Mouse (Mus musculus) heart, adult 2 months (tissue): Measurements from ENCODE around the gene Zfhx3. TPM values are rescaled to one million over a fixed set of nuclear protein-coding genes. Genes with fewer than 3 reads are reported as not detected.

Source experiments
- DNase-seq, 2 experiments: peaks; one replicate each; pipeline ENCODE4 v3.0.0; 2021
- H3K27ac ChIP-seq: fragments of 200-600 bp; 2 replicates; pipeline ENCODE4 v1.8.1; 2022
- H3K27me3 ChIP-seq: fragments of 200-500 bp; 2 replicates; pipeline ENCODE4 v1.6.1; 2012; ENCODE audit warnings: mild to moderate bottlenecking, low read length, inconsistent platforms, mixed read lengths; ENCODE audit not compliant: control insufficient read depth, insufficient read depth
- H3K36me3 ChIP-seq: fragments of 200-500 bp; 2 replicates; pipeline ENCODE4 v1.6.1; 2012; ENCODE audit warnings: low read length, inconsistent platforms; ENCODE audit not compliant: control insufficient read depth, insufficient read depth
- H3K4me1 ChIP-seq: fragments of 200-500 bp; 2 replicates; pipeline ENCODE4 v1.6.1; 2011; ENCODE audit warnings: low read length; ENCODE audit not compliant: control insufficient read depth, insufficient read depth
- H3K4me3 ChIP-seq: fragments of 200-600 bp; 2 replicates; pipeline ENCODE4 v1.8.1; 2022
- H3K79me2 ChIP-seq: fragments of 200-500 bp; replicated peaks from 2 replicates; pipeline ENCODE4 v1.6.1; 2012; ENCODE audit warnings: mild to moderate bottlenecking, inconsistent platforms, low read length, moderate library complexity, mixed read lengths; ENCODE audit not compliant: control insufficient read depth, insufficient read depth
- H3K9ac ChIP-seq: fragments of 200-500 bp; 2 replicates; pipeline ENCODE4 v1.6.1; 2012; ENCODE audit warnings: low read depth, mild to moderate bottlenecking, control low read depth, inconsistent platforms, low read length, mixed read lengths
- CTCF ChIP-seq: fragments of 200-600 bp; IDR thresholded peaks from 2 replicates; pipeline ENCODE4 v1.8.1; 2022; ENCODE audit warnings: antibody characterized with exemption, mild to moderate bottlenecking, moderate library complexity
- EP300 ChIP-seq: fragments of 200-500 bp; IDR thresholded peaks from 2 replicates; pipeline ENCODE4 v1.6.1; 2011; ENCODE audit warnings: low read depth, low read length, control low read depth; ENCODE audit not compliant: insufficient read depth
- POLR2A ChIP-seq: fragments of 200-500 bp; IDR thresholded peaks from 2 replicates; pipeline ENCODE4 v1.6.1; 2011; ENCODE audit warnings: mild to moderate bottlenecking, low read depth, low read length, control low read depth; ENCODE audit not compliant: insufficient read depth
- WGBS: fragments of 180-500 bp; shearing (Covaris S2); methylation state at CpG from one replicate; pipeline ENCODE4 v1.1.7; 2018; 5-methylcytosine and 5-hydroxymethylcytosine counted together
- intact Hi-C: fragments of 180-260 bp; cut with DNase I; formaldehyde crosslinking; loops from one replicate; pipeline ENCODE4 v1.15.1; 2025
- polyA plus RNA-seq: library from polyadenylated mRNA; depleted of rRNA; stranded (reverse); fragments of >200 nt; gene quantifications from 2 replicates; pipeline ENCODE4 v1.2.3, GENCODE M21; 2012
- total RNA-seq, 2 experiments: library from RNA; stranded (reverse); gene quantifications; 2 replicates each; pipeline ENCODE4 v1.2.3; 2021

Zfhx3 gene
- total and polyA plus RNA-seq, 3 experiments, result 1.8 to 8.3 (median 6.9) TPM

GRCm38 (mm10) chr8:108183948-108184347 is 241.5 kb downstream of the Zfhx3 start:
- TF ChIP-seq CTCF (no peak), POLR2A (no peak), EP300 (no peak)
- H3K4me1 ChIP-seq, result no peaks in the 10 kb centered on the region
- 79% methylated on average over 8 of the region's 8 CpGs for WGBS
- no peak overlapping the region for H3K27ac ChIP-seq
- no peaks in the 10 kb centered on the region for H3K79me2 ChIP-seq
- intact Hi-C loops, result no loop called here
- H3K4me3 ChIP-seq, result no peak overlapping the region
- no peaks in the 10 kb centered on the region for H3K36me3 ChIP-seq
- no peak for DNase-seq
- H3K27me3 ChIP-seq, result no peaks in the 10 kb centered on the region; the same call in 1 of the 2 replicates
- no peak overlapping the region for H3K9ac ChIP-seq

GRCm38 (mm10) chr8:108186289-108186688 is 243.8 kb downstream of the Zfhx3 start:
- Histone ChIP-seq H3K4me3 (no peak overlapping the region), H3K36me3 (no peaks in the 10 kb centered on the region), H3K27ac (no peak overlapping the region), H3K27me3 (no peaks in the 10 kb centered on the region; the same call in 1 of the 2 replicates), H3K4me1 (no peaks in the 10 kb centered on the region), H3K79me2 (no peaks in the 10 kb centered on the region), H3K9ac (no peak overlapping the region)
- 74% methylated on average over 3 of the region's 3 CpGs for WGBS
- no peak for DNase-seq
- intact Hi-C loops, result no loop called here
- TF ChIP-seq POLR2A, result no peak
- TF ChIP-seq CTCF, result no peak
- no peak for TF ChIP-seq EP300

- H3K27me3 ChIP-seq, result no peaks in the 10 kb centered on the region; the same call in 1 of the 2 replicates
- no peak for DNase-seq
- H3K36me3 ChIP-seq, result no peaks in the 10 kb centered on the region
- TF ChIP-seq EP300 (no peak), POLR2A (no peak), CTCF (no peak)
- intact Hi-C loops, result no loop called here
- H3K79me2 ChIP-seq, result no peaks in the 10 kb centered on the region
- no peak overlapping the region for H3K9ac ChIP-seq
- no peak overlapping the region for H3K4me3 ChIP-seq
- no peak overlapping the region for H3K27ac ChIP-seq
- WGBS, result 38% methylated on average over 4 of the region's 4 CpGs
- H3K4me1 ChIP-seq, result no peaks in the 10 kb centered on the region
These were observed 245.6 kb downstream of the Zfhx3 start for GRCm38 (mm10) chr8:108188044-108188443.

- DNase-seq, result no peak
- H3K36me3 ChIP-seq, result no peaks in the 10 kb centered on the region
- H3K9ac ChIP-seq, result no peak overlapping the region
- H3K27ac ChIP-seq, result no peak overlapping the region
- no peaks in the 10 kb centered on the region for H3K79me2 ChIP-seq
- no peaks in the 10 kb centered on the region for H3K4me1 ChIP-seq
- intact Hi-C loops, result no loop called here
- TF ChIP-seq POLR2A (no peak), CTCF (no peak), EP300 (no peak)
- WGBS, result 55% methylated on average over 8 of the region's 8 CpGs
- H3K4me3 ChIP-seq, result no peak overlapping the region
- no peaks in the 10 kb centered on the region for H3K27me3 ChIP-seq
These were observed 252.1 kb downstream of the Zfhx3 start for GRCm38 (mm10) chr8:108194571-108194970.

- intact Hi-C loops, result no loop called here
- TF ChIP-seq EP300 (no peak), POLR2A (no peak), CTCF (no peak)
- DNase-seq, result no peak
- WGBS, result 92% methylated on average over 3 of the region's 3 CpGs
- H3K36me3 ChIP-seq, result no peaks in the 10 kb centered on the region
- no peak overlapping the region for H3K27ac ChIP-seq
- H3K4me3 ChIP-seq, result no peak overlapping the region
- H3K27me3 ChIP-seq, result no peaks in the 10 kb centered on the region
- no peaks in the 10 kb centered on the region for H3K4me1 ChIP-seq
- no peaks in the 10 kb centered on the region for H3K79me2 ChIP-seq
- H3K9ac ChIP-seq, result no peak overlapping the region
These were observed 272.6 kb downstream of the Zfhx3 start for GRCm38 (mm10) chr8:108215026-108215425.

GRCm38 (mm10) chr8:108218171-108218840 is 275.9 kb downstream of the Zfhx3 start:
- H3K36me3 ChIP-seq, result no peaks in the 10 kb centered on the region
- WGBS, result 22% methylated on average over 13 of the region's 13 CpGs
- DNase-seq, result no peak
- H3K9ac ChIP-seq, result no peak overlapping the region
- H3K27me3 ChIP-seq, result no peaks in the 10 kb centered on the region
- no peaks in the 10 kb centered on the region for H3K4me1 ChIP-seq
- H3K27ac ChIP-seq, result no peak overlapping the region
- no peaks in the 10 kb centered on the region for H3K79me2 ChIP-seq
- TF ChIP-seq EP300, result no peak
- no peak for TF ChIP-seq POLR2A
- no peak for TF ChIP-seq CTCF
- H3K4me3 ChIP-seq, result no peak overlapping the region
- intact Hi-C loops, result no loop called here
